Mouse (Mus musculus) urinary bladder, postnatal 0 days (tissue): ENCODE results near the gene Cdca7l. TPM values are rescaled to one million over a fixed set of nuclear protein-coding genes. Genes with fewer than 3 reads are reported as not detected.

Experiments used
- polyA plus RNA-seq: library from polyadenylated mRNA; unstranded; fragments of >200 nt; fragmentation: Nextera tagmentation; extraction: Ambion mirVana; gene quantifications from 2 replicates; pipeline ENCODE4 v1.2.1, GENCODE M21; 2015

Cdca7l gene
- 17.0 and 21.2 TPM in 2 replicates for polyA plus RNA-seq

DNA sequence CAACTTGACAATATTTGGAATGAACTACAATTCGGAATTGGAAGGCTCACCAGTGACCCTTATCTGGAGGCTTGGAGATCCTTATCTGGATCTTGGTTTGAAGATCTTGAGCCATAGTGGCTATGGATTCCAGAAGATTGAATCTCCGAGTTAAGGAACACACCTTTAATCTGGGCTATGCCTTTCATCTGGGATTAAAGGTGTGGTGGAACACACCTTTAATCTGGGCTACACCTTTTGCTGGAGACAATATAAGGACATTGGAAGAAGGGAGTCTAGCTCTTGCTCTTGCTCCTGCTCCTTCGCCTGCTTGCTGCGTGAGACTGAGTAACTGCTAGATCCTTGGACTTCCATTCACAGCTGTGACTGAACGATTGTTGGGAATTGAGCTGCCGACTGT lies at the start of gene Cdca7l:
Gene Cdca7l, plus strand, starts transcription at position 301 of the 400 bp plus-strand sequence.

